8 mouse cellular contexts compared by ENCODE assay signal in genomic region chr2:4152521-4153040, GRCm38 (mm10).
DNase-seq lines count a peak whose midpoint lies in the region; ATAC-seq lines count a peak whose summit lies in the region.

No protein-coding gene starts in this region.

- ATAC-seq in kidney, embryonic 16.5 days (ENCODE audit: low FRiP score, low TSS enrichment), result no peak
- no peak for ATAC-seq in embryonic facial prominence, embryonic 13.5 days (ENCODE audit: insufficient number of reproducible peaks, insufficient read depth, low FRiP score, low TSS enrichment, low read depth)
- peak; percentile 58 for ATAC-seq in hindbrain, embryonic 14.5 days (ENCODE audit: low FRiP score)
- peak; percentile 35; the same call in 1 of the 2 replicates for ATAC-seq in midbrain, embryonic 12.5 days (ENCODE audit: low FRiP score, low read depth)
- ATAC-seq in megakaryocyte-erythroid progenitor cell, adult 5-6 weeks (replicated peaks; ENCODE audit: low FRiP score, low TSS enrichment, poor library complexity, severe bottlenecking), result no peak

- peak overlapping the region; percentile 68 for H3K4me2 ChIP-seq in kidney, embryonic 16.5 days (replicated peaks; ENCODE audit: low read depth, low read length)
- peak overlapping the region; percentile 82 for H3K4me2 ChIP-seq in embryonic facial prominence, embryonic 13.5 days
- H3K4me2 ChIP-seq in hindbrain, embryonic 14.5 days (replicated peaks), result peak overlapping the region; percentile 50
- H3K4me2 ChIP-seq in midbrain, embryonic 12.5 days (replicated peaks), result peak overlapping the region; percentile 60

- 8% methylated on average over 14 of the region's 14 CpGs for WGBS in kidney, embryonic 16.5 days
- WGBS in embryonic facial prominence, embryonic 13.5 days, result 2% methylated on average over 14 of the region's 14 CpGs
- 2% methylated on average over 14 of the region's 14 CpGs for WGBS in hindbrain, embryonic 14.5 days
- 1% methylated on average over 14 of the region's 14 CpGs for WGBS in midbrain, embryonic 12.5 days

- H3K27me3 ChIP-seq in kidney, embryonic 16.5 days (ENCODE audit: insufficient read depth, low read length), result peaks cover 7% of the 10 kb centered on the region
- no peaks in the 10 kb centered on the region for H3K27me3 ChIP-seq in embryonic facial prominence, embryonic 13.5 days
- no peaks in the 10 kb centered on the region for H3K27me3 ChIP-seq in hindbrain, embryonic 14.5 days (ENCODE audit: control insufficient read depth, insufficient read depth, low read length)
- H3K27me3 ChIP-seq in midbrain, embryonic 12.5 days, result peaks cover 23% of the 10 kb centered on the region; the same call in 1 of the 2 replicates

- H3K4me3 ChIP-seq in kidney, embryonic 16.5 days (ENCODE audit: low read length), result peak overlapping the region; percentile 49
- H3K4me3 ChIP-seq in embryonic facial prominence, embryonic 13.5 days, result peak overlapping the region; percentile 55
- H3K4me3 ChIP-seq in hindbrain, embryonic 14.5 days (replicated peaks; ENCODE audit: low read length), result peak overlapping the region; percentile 32
- H3K4me3 ChIP-seq in midbrain, embryonic 12.5 days, result peak overlapping the region; percentile 47

- no peak overlapping the region for H3K27ac ChIP-seq in kidney, embryonic 16.5 days (ENCODE audit: low read length)
- H3K27ac ChIP-seq in embryonic facial prominence, embryonic 13.5 days, result peak overlapping the region; percentile 83
- peak overlapping the region; percentile 81 for H3K27ac ChIP-seq in hindbrain, embryonic 14.5 days
- peak overlapping the region; percentile 83 for H3K27ac ChIP-seq in midbrain, embryonic 12.5 days (replicated peaks)

- peaks cover 13% of the 10 kb centered on the region for H3K4me1 ChIP-seq in kidney, embryonic 16.5 days (ENCODE audit: insufficient read depth, low read length)
- peaks cover 26% of the 10 kb centered on the region for H3K4me1 ChIP-seq in embryonic facial prominence, embryonic 13.5 days
- peaks cover 29% of the 10 kb centered on the region for H3K4me1 ChIP-seq in hindbrain, embryonic 14.5 days (replicated peaks; ENCODE audit: control insufficient read depth, insufficient read depth, low read length)
- H3K4me1 ChIP-seq in midbrain, embryonic 12.5 days, result peaks cover 37% of the 10 kb centered on the region

- no peaks in the 10 kb centered on the region for H3K9me3 ChIP-seq in kidney, embryonic 16.5 days (ENCODE audit: low read length)
- H3K9me3 ChIP-seq in embryonic facial prominence, embryonic 13.5 days, result no peaks in the 10 kb centered on the region
- no peaks in the 10 kb centered on the region for H3K9me3 ChIP-seq in hindbrain, embryonic 14.5 days (ENCODE audit: control insufficient read depth, low read length)
- H3K9me3 ChIP-seq in midbrain, embryonic 12.5 days, result no peaks in the 10 kb centered on the region

- no peaks in the 10 kb centered on the region for H3K36me3 ChIP-seq in kidney, embryonic 16.5 days (ENCODE audit: insufficient read depth, low read length)
- H3K36me3 ChIP-seq in embryonic facial prominence, embryonic 13.5 days, result no peaks in the 10 kb centered on the region
- no peaks in the 10 kb centered on the region for H3K36me3 ChIP-seq in hindbrain, embryonic 14.5 days (replicated peaks; ENCODE audit: control insufficient read depth, insufficient read depth)
- H3K36me3 ChIP-seq in midbrain, embryonic 12.5 days, result no peaks in the 10 kb centered on the region

- peak overlapping the region; percentile 31 for H3K9ac ChIP-seq in kidney, embryonic 16.5 days (replicated peaks; ENCODE audit: low read length)
- H3K9ac ChIP-seq in embryonic facial prominence, embryonic 13.5 days, result peak overlapping the region; percentile 74
- peak overlapping the region; percentile 61 for H3K9ac ChIP-seq in hindbrain, embryonic 14.5 days
- peak overlapping the region; percentile 65 for H3K9ac ChIP-seq in midbrain, embryonic 12.5 days (replicated peaks)

- no peak for DNase-seq in kidney, postnatal 25 days
- DNase-seq in hindbrain, embryonic 14.5 days (ENCODE audit: low spot score), result peak; percentile 50
- DNase-seq in ovary, postnatal 36 days (ENCODE audit: low spot score), result no peak
- DNase-seq in right cerebral cortex, postnatal 10 days (ENCODE audit: low spot score in 2 of 2), result no peak

Comparison
In these comparisons a context has a peak if more than half of its experiments do, and no peak if none do; other contexts are left out.
1. ATAC-seq: peak in hindbrain, embryonic 14.5 days (single experiment) and midbrain, embryonic 12.5 days (single experiment); none in kidney, embryonic 16.5 days (single experiment), embryonic facial prominence, embryonic 13.5 days (single experiment) and megakaryocyte-erythroid progenitor cell, adult 5-6 weeks (single experiment).
2. Peak in every context shown above with its lines, with median percentiles within 50 percentile points of each other: H3K4me2 ChIP-seq, H3K4me3 ChIP-seq and H3K9ac ChIP-seq.